Comparison of ENCODE assay signal across 8 mouse cellular contexts in the genomic region with DNA sequence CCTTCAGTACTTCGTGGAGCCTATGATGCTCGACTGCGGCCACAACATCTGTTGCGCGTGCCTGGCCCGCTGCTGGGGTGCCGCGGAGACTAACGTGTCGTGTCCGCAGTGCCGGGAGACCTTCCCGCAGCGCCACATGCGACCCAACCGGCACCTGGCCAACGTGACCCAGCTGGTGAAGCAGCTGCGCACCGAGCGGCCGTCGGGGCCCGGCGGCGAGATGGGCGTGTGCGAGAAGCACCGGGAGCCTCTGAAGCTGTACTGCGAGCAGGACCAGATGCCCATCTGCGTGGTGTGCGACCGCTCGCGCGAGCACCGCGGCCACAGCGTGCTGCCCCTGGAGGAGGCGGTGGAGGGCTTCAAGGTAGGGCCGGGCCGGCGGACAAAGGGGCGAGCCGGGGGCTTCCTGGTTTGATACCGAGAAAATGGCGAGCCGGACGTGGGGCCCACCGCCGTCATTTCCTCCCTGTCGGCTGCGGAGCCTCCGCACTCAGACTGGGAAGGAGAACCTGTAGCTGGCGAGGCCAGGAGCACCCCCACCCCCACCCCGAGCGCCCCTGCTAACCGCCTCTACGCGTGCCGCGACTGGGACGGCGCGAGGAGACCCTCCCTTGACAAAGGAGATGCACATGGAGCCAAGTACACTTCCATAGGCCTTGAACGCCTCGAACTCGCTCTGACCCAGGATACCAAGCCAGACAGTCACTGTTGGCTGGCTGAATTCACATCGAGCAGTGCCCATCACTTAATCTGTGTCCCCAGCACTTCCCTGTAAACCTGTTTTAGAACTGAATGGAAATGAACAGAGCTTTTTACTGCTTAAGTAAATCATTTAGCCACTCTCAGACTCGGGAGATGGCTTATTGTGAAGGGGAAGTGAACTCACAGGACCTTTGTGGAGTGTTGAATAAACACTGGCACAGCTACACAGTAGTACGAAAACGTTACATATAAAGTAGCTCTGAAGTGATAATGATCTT. TPM values are rescaled to one million over a fixed set of nuclear protein-coding genes. Genes with fewer than 3 reads are reported as not detected.
A peak's percentile ranks its signal among the peaks of the same experiment; 100 is the strongest.
DNase-seq lines count a peak whose midpoint lies in the region; ATAC-seq and TF ChIP-seq lines count a peak whose summit lies in the region.

No protein-coding gene starts in this region.

- peak overlapping the region; percentile 96 for H3K27ac ChIP-seq in forebrain, embryonic 12.5 days
- H3K27ac ChIP-seq in hindbrain, embryonic 10.5 days: peak overlapping the region; percentile 97
- peak overlapping the region; percentile 96 for H3K27ac ChIP-seq in limb, embryonic 14.5 days (replicated peaks; ENCODE audit: low read depth, low read length)
- H3K27ac ChIP-seq in midbrain, embryonic 13.5 days: peak overlapping the region; percentile 95

- H3K4me1 ChIP-seq in forebrain, embryonic 12.5 days: peaks cover 38% of the 10 kb centered on the region
- H3K4me1 ChIP-seq in hindbrain, embryonic 10.5 days (replicated peaks): peaks cover 34% of the 10 kb centered on the region
- peaks cover 16% of the 10 kb centered on the region for H3K4me1 ChIP-seq in limb, embryonic 14.5 days (ENCODE audit: control insufficient read depth, insufficient read depth, low read length)
- H3K4me1 ChIP-seq in midbrain, embryonic 13.5 days (replicated peaks): peaks cover 45% of the 10 kb centered on the region

- peaks cover 40% of the 10 kb centered on the region for H3K36me3 ChIP-seq in forebrain, embryonic 12.5 days (replicated peaks)
- peaks cover 42% of the 10 kb centered on the region for H3K36me3 ChIP-seq in hindbrain, embryonic 10.5 days
- peaks cover 42% of the 10 kb centered on the region for H3K36me3 ChIP-seq in limb, embryonic 14.5 days (ENCODE audit: control insufficient read depth, insufficient read depth, low read length)
- peaks cover 34% of the 10 kb centered on the region for H3K36me3 ChIP-seq in midbrain, embryonic 13.5 days

- peak overlapping the region; percentile 96 for H3K4me3 ChIP-seq in forebrain, embryonic 12.5 days (replicated peaks)
- peak overlapping the region; percentile 99 for H3K4me3 ChIP-seq in hindbrain, embryonic 10.5 days
- peak overlapping the region; percentile 99 for H3K4me3 ChIP-seq in limb, embryonic 14.5 days (replicated peaks; ENCODE audit: low read length)
- peak overlapping the region; percentile 98 for H3K4me3 ChIP-seq in midbrain, embryonic 13.5 days (replicated peaks)

- ATAC-seq in forebrain, embryonic 12.5 days (ENCODE audit: low FRiP score): peak; percentile 69
- peak; percentile 23 for ATAC-seq in limb, embryonic 14.5 days (ENCODE audit: low FRiP score, low read depth)
- ATAC-seq in midbrain, embryonic 13.5 days: peak; percentile 72

- under 1% methylated on average over 71 of the region's 71 CpGs for WGBS in forebrain, embryonic 12.5 days
- WGBS in hindbrain, embryonic 10.5 days: under 1% methylated on average over 71 of the region's 71 CpGs
- WGBS in limb, embryonic 14.5 days: 2% methylated on average over 64 of the region's 71 CpGs
- under 1% methylated on average over 71 of the region's 71 CpGs for WGBS in midbrain, embryonic 13.5 days

- H3K4me2 ChIP-seq in forebrain, embryonic 12.5 days: peak overlapping the region; percentile 86
- H3K4me2 ChIP-seq in limb, embryonic 14.5 days (replicated peaks; ENCODE audit: low read depth, low read length, severe bottlenecking): peak overlapping the region; percentile 60
- H3K4me2 ChIP-seq in midbrain, embryonic 13.5 days (replicated peaks): peak overlapping the region; percentile 79

- no peaks in the 10 kb centered on the region for H3K27me3 ChIP-seq in forebrain, embryonic 12.5 days
- H3K27me3 ChIP-seq in hindbrain, embryonic 10.5 days (ENCODE audit: insufficient read depth, poor library complexity, severe bottlenecking): no peaks in the 10 kb centered on the region
- no peaks in the 10 kb centered on the region for H3K27me3 ChIP-seq in limb, embryonic 14.5 days (ENCODE audit: control insufficient read depth, insufficient read depth, low read length)
- H3K27me3 ChIP-seq in midbrain, embryonic 13.5 days: no peaks in the 10 kb centered on the region

- peak overlapping the region; percentile 88 for H3K9ac ChIP-seq in forebrain, embryonic 12.5 days
- H3K9ac ChIP-seq in limb, embryonic 14.5 days (ENCODE audit: low read depth, low read length, severe bottlenecking): peak overlapping the region; percentile 92
- H3K9ac ChIP-seq in midbrain, embryonic 13.5 days (replicated peaks): peak overlapping the region; percentile 94

- peak; percentile 45 to 48 for DNase-seq in layer of hippocampus, postnatal 14 days (ENCODE audit: low spot score in 2 of 2)
- no peak for DNase-seq in layer of hippocampus, adult 8-10 months (ENCODE audit: low spot score in 2 of 2)
- DNase-seq in c-Kit-positive CD71-positive TER-119-positive erythroid progenitor cells, embryonic 14.5 days (ENCODE audit: low spot score): peak; percentile 36
- peak; percentile 81 for DNase-seq in hindbrain, embryonic 10.5 days (ENCODE audit: low spot score)
- DNase-seq in limb, embryonic 14.5 days (ENCODE audit: low spot score): no peak
- DNase-seq in spleen, postnatal 4 days (ENCODE audit: low spot score in 2 of 2): peak; percentile 65 to 85

- H3K9me3 ChIP-seq in forebrain, embryonic 12.5 days: no peaks in the 10 kb centered on the region
- no peaks in the 10 kb centered on the region for H3K9me3 ChIP-seq in hindbrain, embryonic 10.5 days
- H3K9me3 ChIP-seq in limb, embryonic 14.5 days (ENCODE audit: control insufficient read depth, low read length): no peaks in the 10 kb centered on the region
- H3K9me3 ChIP-seq in midbrain, embryonic 13.5 days: no peaks in the 10 kb centered on the region

- no peak for TF ChIP-seq POLR2A in limb, embryonic 14.5 days (IDR thresholded peaks at IDR 0.05; ENCODE audit: borderline replicate concordance, extremely low read depth, insufficient read depth, insufficient read length)

RNA-seq across cellular contexts. Expression of a gene that starts 1.6 kb away (rescaled TPM):
- 10 to 100 TPM; 35.5 to 40.3 TPM for total RNA-seq in layer of hippocampus, postnatal 14 days (2021)
- 10 to 100 TPM; 37.2 to 44.2 (median 40.2) TPM for total RNA-seq in layer of hippocampus, adult 8-10 months (2022)
- 132 and 153 TPM in 2 replicates for polyA plus RNA-seq in forebrain, embryonic 12.5 days (2016; fragmentation: Nextera tagmentation; extraction: Ambion mirVana)
- 157 and 163 TPM in 2 replicates for polyA plus RNA-seq in hindbrain, embryonic 10.5 days (2016; fragmentation: Nextera tagmentation; extraction: Ambion mirVana)
- 101 and 110 TPM in 2 replicates for polyA plus RNA-seq in limb, embryonic 14.5 days (2012; rRNA removed)
- 123 and 137 TPM in 2 replicates for polyA plus RNA-seq in limb, embryonic 14.5 days (2014; fragmentation: Nextera tagmentation; extraction: Ambion mirVana)
- 87.2 and 95.5 TPM in 2 replicates for polyA plus RNA-seq in midbrain, embryonic 13.5 days (2015; fragmentation: Nextera tagmentation; extraction: Ambion mirVana)

RNA-seq across cellular contexts. Expression of a gene that starts 35.2 kb away (rescaled TPM):
- not detected for total RNA-seq in layer of hippocampus, postnatal 14 days (2021)
- total RNA-seq in layer of hippocampus, adult 8-10 months (2022): not detected
- not detected in 2 replicates for polyA plus RNA-seq in forebrain, embryonic 12.5 days (2016; fragmentation: Nextera tagmentation; extraction: Ambion mirVana)
- polyA plus RNA-seq in hindbrain, embryonic 10.5 days (2016; fragmentation: Nextera tagmentation; extraction: Ambion mirVana): not detected in 2 replicates
- polyA plus RNA-seq in limb, embryonic 14.5 days (2012; rRNA removed): not detected in 2 replicates
- not detected in 2 replicates for polyA plus RNA-seq in limb, embryonic 14.5 days (2014; fragmentation: Nextera tagmentation; extraction: Ambion mirVana)
- polyA plus RNA-seq in midbrain, embryonic 13.5 days (2015; fragmentation: Nextera tagmentation; extraction: Ambion mirVana): not detected in 2 replicates

RNA-seq across cellular contexts. Expression of a gene that starts 51.4 kb away (rescaled TPM):
- total RNA-seq in layer of hippocampus, postnatal 14 days (2021): not detected
- total RNA-seq in layer of hippocampus, adult 8-10 months (2022): not detected
- not detected in 2 replicates for polyA plus RNA-seq in forebrain, embryonic 12.5 days (2016; fragmentation: Nextera tagmentation; extraction: Ambion mirVana)
- polyA plus RNA-seq in hindbrain, embryonic 10.5 days (2016; fragmentation: Nextera tagmentation; extraction: Ambion mirVana): not detected in 2 replicates
- not detected in 2 replicates for polyA plus RNA-seq in limb, embryonic 14.5 days (2012; rRNA removed)
- polyA plus RNA-seq in limb, embryonic 14.5 days (2014; fragmentation: Nextera tagmentation; extraction: Ambion mirVana): not detected in 2 replicates
- not detected in 2 replicates for polyA plus RNA-seq in midbrain, embryonic 13.5 days (2015; fragmentation: Nextera tagmentation; extraction: Ambion mirVana)

Comparison
In these comparisons a context has a peak if more than half of its experiments do, and no peak if none do; other contexts are left out.
1. DNase-seq: peak in layer of hippocampus, postnatal 14 days (2 of 2), c-Kit-positive CD71-positive TER-119-positive erythroid progenitor cells, embryonic 14.5 days (single experiment), hindbrain, embryonic 10.5 days (single experiment) and spleen, postnatal 4 days (2 of 2); none in layer of hippocampus, adult 8-10 months (0 of 2) and limb, embryonic 14.5 days (single experiment).
2. Peak in every context shown above with its lines, with median percentiles within 50 percentile points of each other: ATAC-seq, H3K27ac ChIP-seq, H3K4me2 ChIP-seq, H3K4me3 ChIP-seq and H3K9ac ChIP-seq.